Mouse (Mus musculus): ENCODE data around the gene Stox2.

The Stox2 gene

GRCm38 (mm10) chr8:47409061-47409460, 37.1 kb downstream of the Stox2 start:
- DNase-seq (ENCODE audit: low read depth, low spot score): no peak

DNA sequence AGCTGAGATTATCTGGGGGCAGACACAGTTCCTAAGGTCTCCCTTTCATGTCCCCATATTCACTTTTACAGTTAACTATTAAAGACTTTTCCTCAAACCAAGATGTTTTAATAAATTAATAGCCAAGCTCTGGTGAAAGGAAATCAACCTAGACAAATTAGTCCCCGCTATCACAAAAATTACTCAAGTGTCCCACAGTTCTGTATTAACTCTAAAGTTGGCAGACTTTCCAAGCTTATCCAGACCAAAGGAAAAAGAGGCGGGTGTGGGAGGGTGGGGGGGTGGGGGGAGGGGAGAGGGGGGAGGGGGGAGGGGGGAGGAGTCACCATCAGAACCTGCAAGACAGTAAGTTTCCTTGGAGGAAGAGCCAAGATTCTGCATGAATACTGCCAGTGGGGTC, 41.3 kb downstream of the Stox2 start:
- DNase-seq (ENCODE audit: low read depth, low spot score): no peak

DNA sequence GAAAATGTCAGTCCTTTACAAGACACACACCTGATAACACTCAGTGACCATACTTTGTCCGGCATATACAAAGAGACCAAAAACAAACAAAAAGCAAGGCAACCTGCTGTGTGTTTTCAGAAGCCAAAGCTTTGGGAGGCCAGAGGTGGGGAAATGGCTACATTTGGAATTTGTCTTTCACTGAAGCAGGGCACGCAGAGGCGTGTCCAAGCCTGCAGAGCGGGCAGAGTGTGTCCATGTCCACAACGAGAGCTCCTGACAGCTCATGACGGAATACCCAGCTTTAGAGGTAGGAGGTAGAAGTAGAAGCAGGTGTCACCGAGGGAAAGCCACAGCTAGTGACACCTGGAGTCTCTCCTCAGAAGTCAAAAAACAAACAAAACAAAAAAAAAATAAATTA, 53.2 kb downstream of the Stox2 start:
- DNase-seq (ENCODE audit: low read depth, low spot score): no peak

GRCm38 (mm10) chr8:47392290-47392689, 53.9 kb downstream of the Stox2 start:
- DNase-seq (ENCODE audit: low read depth, low spot score): no peak

GRCm38 (mm10) chr8:47391844-47392243, 54.3 kb downstream of the Stox2 start:
- DNase-seq (ENCODE audit: low read depth, low spot score): no peak

- DNase-seq (ENCODE audit: low read depth, low spot score): no peak
Measured at GRCm38 (mm10) chr8:47389430-47389829, 56.7 kb downstream of the Stox2 start.

- DNase-seq (ENCODE audit: low read depth, low spot score): no peak
Measured at GRCm38 (mm10) chr8:47388171-47388570, 58.0 kb downstream of the Stox2 start.

DNA sequence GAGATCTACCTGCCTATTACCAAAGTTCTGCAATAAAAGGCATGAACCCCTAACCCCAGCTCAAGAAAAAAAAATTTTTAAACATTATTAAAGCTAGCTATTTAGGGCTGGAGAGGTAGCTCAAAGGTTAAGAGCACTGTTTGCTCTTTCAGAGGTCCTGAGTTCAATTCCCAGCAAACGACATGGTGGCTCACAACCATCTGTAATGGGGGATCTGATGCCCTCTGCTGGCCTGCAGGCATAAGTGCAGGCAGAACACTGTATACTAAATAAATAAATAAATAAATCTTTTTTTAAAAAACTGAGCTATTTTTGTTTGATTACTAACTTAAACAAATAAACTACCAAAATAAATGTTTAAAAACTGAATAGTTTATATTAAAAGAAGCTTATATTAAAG, 60.4 kb downstream of the Stox2 start:
- peak; percentile 30 for DNase-seq (ENCODE audit: low read depth, low spot score)

GRCm38 (mm10) chr8:47384151-47384550, 62.0 kb downstream of the Stox2 start:
- DNase-seq (ENCODE audit: low read depth, low spot score): no peak

DNA sequence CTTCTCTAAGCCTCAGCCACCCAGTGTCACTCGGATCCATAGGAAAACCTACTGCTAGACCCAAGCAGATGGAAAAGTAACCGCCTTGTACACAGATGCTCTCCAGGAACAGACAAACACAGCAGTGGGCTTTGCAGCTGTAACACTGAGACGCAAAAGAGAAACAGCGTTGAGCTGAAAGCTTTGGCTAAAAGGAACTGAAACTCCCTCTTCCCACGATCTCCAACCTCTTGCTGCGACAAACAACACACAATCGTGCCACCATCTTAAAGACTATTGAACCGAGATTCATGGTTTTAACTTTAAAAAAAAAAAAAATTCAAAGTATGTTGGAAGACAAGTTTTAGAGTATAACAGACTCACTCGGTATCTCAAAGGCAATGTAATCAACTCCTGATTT, 62.5 kb downstream of the Stox2 start:
- DNase-seq (ENCODE audit: low read depth, low spot score): no peak

DNA sequence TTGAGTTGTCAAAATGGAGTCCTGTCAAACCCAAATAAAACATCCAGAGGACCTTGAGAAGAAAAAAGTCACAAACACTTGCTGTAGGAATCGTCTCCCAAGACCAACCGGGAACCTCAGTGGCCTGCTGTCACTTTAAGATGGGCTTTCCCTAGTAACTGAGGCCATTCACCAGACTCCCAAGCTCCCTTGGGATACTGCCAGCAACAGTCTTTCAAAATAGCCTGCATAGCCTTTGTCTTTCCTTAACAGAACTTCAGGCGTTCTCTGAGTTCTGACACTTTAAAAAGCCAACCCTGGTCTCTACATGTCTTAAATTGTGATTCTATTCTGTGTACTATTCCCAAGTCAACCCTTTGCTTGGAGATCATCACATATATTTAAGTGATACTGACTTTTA, 64.9 kb downstream of the Stox2 start:
- no peak for DNase-seq (ENCODE audit: low read depth, low spot score)

DNA sequence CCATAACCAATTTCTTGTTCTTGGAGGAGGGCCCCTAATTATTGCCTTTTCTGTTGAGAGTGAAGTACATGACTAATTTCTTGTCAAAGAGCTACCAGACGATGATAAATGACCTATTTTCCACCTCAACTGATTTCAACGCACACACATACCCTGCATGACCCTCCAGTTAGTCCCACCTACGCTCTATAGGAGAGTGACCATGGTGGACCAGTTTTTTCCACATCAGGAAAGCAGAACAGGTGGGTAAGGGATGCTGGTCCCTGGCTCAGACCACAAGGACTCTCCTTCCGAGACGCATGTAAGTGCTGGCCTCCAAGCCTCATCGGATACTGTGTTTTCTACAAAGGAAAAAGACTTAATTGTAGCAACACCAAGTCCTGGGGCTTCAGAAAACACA, 65.4 kb downstream of the Stox2 start:
- no peak for DNase-seq (ENCODE audit: low read depth, low spot score)

DNA sequence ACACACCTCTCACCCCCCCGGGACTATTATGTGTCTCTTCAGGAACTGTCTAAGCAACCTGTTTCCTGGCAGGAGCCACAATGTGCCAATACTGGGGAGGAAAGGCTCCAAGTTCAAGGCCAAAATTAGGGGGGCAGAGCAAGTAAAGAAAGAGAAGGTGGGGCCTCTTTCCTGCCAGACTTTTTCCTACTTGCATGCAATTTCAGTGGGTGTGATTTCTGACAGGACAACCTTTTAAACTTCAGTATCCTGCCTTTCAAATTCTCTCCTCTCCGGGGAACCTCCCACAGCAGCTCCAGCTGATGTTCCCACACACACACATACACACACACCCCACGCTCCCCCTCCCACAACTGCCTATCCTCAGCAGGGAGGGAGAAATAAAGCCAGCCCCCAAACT, 66.1 kb downstream of the Stox2 start:
- no peak for DNase-seq (ENCODE audit: low read depth, low spot score)

- no peak for DNase-seq (ENCODE audit: low read depth, low spot score)
Measured at GRCm38 (mm10) chr8:47376651-47377050, 69.5 kb downstream of the Stox2 start.

- no peak for DNase-seq (ENCODE audit: low read depth, low spot score)
Measured at GRCm38 (mm10) chr8:47373757-47374156, 72.4 kb downstream of the Stox2 start.

- peak; percentile 52 for DNase-seq (ENCODE audit: low read depth, low spot score)
Measured at GRCm38 (mm10) chr8:47371539-47371938, 74.6 kb downstream of the Stox2 start.

DNA sequence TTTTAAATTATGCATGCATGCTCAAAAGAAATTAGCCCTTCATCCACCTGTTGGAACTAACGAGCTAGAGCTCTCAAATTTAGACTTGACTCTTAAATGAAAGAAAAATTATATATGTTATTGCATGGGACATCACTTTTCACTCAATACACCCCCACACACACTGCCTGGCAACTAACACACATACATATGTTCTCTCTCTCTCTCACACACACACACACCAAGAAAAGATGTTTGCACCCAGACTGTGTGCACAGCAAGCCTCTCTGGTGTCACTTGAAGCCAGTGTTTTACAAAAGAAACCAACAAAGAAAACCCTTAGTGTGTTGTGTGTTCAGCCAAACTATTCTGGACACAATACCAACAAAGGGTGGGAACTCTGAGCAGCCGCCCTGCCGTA, 75.1 kb downstream of the Stox2 start:
- DNase-seq (ENCODE audit: low read depth, low spot score): no peak

GRCm38 (mm10) chr8:47370421-47371080, 75.6 kb downstream of the Stox2 start:
- DNase-seq (ENCODE audit: low read depth, low spot score): peak; percentile 72

DNA sequence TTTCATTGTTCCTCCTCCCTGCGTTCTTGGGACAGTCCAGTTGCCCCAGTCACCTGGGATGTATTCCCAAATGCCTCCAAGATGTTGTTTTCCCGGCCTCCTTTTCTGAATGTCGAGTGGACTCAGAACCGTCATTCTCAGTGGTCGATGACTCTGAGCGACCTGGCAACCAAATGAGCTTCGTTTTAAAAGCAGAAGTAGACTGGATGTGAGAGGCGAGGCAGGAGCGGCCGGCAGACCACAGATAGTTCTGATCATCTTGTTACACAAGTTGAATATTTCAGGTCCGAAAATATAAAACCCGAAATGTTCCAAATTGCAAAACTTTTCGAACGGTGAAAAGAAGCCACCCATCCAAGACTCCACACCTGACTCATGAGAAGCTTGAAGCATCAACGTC, 76.2 kb downstream of the Stox2 start:
- DNase-seq (ENCODE audit: low read depth, low spot score): no peak

- no peak for DNase-seq (ENCODE audit: low read depth, low spot score)
Measured at GRCm38 (mm10) chr8:47369044-47369769, 77.0 kb downstream of the Stox2 start.

- no peak for DNase-seq (ENCODE audit: low read depth, low spot score)
Measured at GRCm38 (mm10) chr8:47367029-47367428, 79.1 kb downstream of the Stox2 start.

DNA sequence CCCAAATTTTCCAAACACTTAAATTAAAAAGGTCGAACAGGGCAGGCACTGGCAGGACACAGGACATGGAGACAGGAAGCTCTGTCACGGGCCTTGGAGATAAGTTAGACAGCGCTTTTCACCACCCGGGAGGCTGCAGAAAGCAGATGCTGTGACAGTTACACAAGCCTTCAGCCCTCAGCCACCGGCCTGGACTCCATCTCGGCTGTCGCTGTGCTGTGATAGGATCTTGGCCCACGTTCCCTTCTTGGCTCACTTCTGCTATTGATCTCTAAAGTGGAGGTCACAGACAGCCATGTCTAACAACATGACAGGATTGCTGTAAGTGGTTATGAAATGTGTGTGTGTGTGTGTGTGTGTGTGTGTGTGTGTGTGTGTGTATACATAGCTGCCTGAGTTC, 82.9 kb downstream of the Stox2 start:
- no peak for DNase-seq (ENCODE audit: low read depth, low spot score)

GRCm38 (mm10) chr8:47355340-47355906, 90.7 kb downstream of the Stox2 start:
- DNase-seq (ENCODE audit: low read depth, low spot score): no peak

Measured in CD4-positive, CD25-positive, alpha-beta regulatory T cell, adult 2 months (primary cell).